Mouse (Mus musculus): ENCODE results near the gene Sgms1. TPM values are rescaled to one million over a fixed set of nuclear protein-coding genes. Genes with fewer than 3 reads are reported as not detected.
A peak's percentile ranks its signal among the peaks of the same experiment; 100 is the strongest.
"Not testable (repeated sequence)": the region's sequence is repeated elsewhere in the genome, so short reads cannot be mapped to it uniquely, and the experiment has no call there.

The Sgms1 gene
- total RNA-seq, 2 experiments from 2014 or later = 58.8 to 59.5 TPM

DNA sequence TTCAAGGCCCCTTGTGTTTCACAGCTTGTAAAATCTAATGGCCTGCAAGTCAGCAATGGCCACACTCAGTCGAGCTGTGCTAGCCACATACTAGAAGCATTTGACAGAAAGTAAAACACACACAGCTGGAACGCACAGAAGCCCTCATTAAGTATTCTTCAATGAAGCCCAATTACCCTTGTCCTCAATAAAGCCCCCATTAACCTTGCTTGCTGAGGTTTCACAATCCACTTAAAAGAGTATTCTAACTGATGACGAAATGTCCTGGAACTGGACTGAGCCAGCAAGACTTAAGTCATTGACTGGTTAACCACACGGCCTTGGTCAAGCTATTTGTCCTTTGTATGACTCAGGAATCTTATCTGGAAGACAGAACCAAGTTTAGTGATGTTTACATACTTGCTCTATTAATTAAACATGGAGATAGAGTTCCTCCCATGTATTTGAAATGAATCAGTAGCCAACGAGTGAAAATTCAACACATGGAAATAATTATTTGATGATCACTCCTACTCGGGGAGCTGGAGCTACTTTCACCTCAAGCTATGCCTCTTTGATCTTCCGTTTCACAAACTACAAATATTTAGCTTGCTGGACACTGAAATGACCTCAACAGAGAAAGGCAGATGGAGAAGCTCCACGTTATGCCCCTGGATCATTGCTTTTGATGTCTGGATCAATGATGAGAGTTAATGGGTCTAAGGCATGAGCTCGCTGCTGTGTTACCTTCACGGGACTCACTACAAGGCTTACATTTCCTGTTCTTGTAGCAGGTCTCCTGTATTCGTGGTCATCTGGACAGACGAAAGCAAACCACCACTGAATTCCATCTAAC, 69.8 kb downstream of the Sgms1 start:
- H3K27ac ChIP-seq = no peak overlapping the region; the same call in 1 of the 2 replicates
- no peak for TF ChIP-seq CTCF (IDR thresholded peaks at IDR 0.05)
- DNase-seq (ENCODE audit: extremely low spot score in 1 of 2, low spot score in 2 of 2) = no peak
- no peak overlapping the region for H3K4me3 ChIP-seq
- intact Hi-C loops (cut with DNase I) = loop anchor here (5.0 to 10.0 kb wide), 3 partner anchors 37 to 107 kb away; partner anchors contain the start of gene Sgms1

DNA sequence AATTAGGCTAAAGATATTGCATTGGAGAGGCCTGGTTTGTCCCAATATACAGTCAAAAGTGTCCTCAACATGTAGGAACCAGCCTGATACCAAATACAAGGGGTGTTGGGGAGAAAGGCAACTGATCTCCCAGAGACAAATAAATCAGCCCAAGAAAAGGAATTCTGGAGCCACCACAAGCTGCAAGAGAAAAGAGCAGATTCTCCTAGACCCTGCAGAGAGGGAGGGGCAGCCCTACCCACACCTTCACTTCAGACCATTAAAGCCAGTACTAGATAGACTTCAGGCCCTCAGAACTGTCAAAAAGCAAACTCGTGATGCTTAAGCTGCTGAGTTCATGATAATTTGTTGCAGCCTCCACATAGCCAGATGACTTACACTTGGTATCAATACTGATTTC, 70.5 kb downstream of the Sgms1 start:
- Histone ChIP-seq H3K4me3 (no peak overlapping the region), H3K27ac (no peak overlapping the region; the same call in 1 of the 2 replicates)
- no peak for DNase-seq (ENCODE audit: extremely low spot score in 1 of 2, low spot score in 2 of 2)
- no peak for TF ChIP-seq CTCF (IDR thresholded peaks at IDR 0.05)
- intact Hi-C loops (cut with DNase I) = no loop called here

DNA sequence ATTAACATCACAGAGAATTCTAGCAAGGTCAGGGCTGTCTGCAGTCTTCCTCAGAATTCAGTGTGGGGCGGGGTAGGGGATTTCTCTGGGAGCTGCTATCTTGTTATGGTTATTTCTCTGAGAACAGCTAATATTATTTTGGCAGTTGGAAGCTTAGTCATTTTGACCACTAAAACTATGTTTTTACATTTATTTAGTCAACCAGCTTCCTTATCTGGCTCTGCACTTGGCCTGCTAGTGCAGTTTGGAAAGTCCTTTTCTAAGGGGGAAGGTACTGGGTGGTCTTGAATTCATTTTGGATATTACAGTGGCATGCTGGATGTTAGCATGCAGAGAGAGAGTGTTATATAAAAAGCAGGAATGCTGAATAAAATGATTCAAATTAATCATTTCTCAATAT, 72.2 kb downstream of the Sgms1 start:
- H3K27ac ChIP-seq; DNase-seq (ENCODE audit: extremely low spot score in 1 of 2, low spot score in 2 of 2); H3K4me3 ChIP-seq; intact Hi-C loops (cut with DNase I): not testable (repeated sequence)

DNA sequence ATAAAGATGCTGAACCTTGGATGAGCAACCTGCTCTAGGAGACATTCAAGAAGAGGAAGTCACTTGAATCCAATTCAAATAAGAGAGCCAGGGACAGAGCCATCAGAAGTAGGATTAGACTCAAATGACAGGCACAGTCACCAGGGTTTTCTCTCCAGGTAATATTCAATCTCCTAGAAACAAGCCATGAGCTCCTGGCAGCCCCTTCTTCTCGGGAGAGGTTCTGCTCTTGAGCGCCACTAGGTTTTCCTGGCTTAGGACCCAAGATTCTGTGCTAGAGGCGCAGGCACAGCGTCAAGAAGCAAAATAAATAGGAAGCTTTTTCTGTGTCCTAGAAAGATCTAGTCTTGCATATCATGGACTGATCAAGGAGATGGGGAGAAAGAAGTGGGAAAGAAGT, 76.2 kb downstream of the Sgms1 start:
- intact Hi-C loops (cut with DNase I) = no loop called here
- no peak; the same call in 1 of the 2 replicates for TF ChIP-seq CTCF (IDR thresholded peaks at IDR 0.05)
- no peak overlapping the region for H3K27ac ChIP-seq

DNA sequence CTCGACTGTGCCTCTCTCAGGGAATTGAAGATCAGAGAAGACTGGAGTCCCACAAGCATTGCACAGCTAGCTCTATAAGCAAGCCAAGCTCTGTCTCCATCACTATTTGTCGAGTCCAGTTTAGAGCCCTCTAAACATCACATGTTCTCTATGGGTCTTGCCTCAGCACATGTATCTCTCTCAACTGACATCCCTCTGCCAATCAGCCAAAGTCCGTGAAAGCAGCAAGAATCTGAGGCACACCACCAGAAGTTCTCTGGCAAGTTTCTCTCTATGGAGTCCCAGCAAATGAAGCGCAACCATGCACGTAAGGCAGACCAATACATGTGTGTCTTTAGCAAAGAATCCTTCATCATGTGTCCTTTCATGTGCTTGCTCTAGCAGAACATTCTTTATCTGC, 77.8 kb downstream of the Sgms1 start:
- no peak overlapping the region for H3K4me3 ChIP-seq
- no peak overlapping the region for H3K27ac ChIP-seq
- intact Hi-C loops (cut with DNase I) = no loop called here
- no peak for TF ChIP-seq CTCF (IDR thresholded peaks at IDR 0.05)
- no peak for DNase-seq (ENCODE audit: extremely low spot score in 1 of 2, low spot score in 2 of 2)

More for the DNA sequence above, 76.2 kb downstream of the Sgms1 start:
- no peak overlapping the region for H3K4me3 ChIP-seq
- no peak for DNase-seq (ENCODE audit: extremely low spot score in 1 of 2, low spot score in 2 of 2)

DNA sequence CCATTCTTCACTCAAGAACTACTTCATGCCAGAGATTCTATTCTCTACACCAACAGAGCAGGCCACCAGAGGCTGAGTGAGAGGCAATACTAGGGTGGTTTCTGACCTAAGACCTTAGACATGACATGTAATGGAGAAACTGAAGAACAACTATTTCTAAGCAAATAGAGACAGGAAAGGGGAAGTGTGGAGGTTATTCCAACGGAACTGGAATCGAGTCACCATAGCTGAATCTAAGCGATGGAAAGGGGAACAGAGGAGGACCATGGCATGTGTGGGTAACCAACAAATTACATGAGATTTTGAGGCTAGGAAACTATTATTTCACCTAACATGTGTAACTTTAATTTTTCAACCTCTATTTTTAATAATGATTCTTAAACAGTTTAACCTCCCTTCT, 78.5 kb downstream of the Sgms1 start:
- Histone ChIP-seq H3K27ac (no peak overlapping the region), H3K4me3 (no peak overlapping the region)
- no peak for DNase-seq (ENCODE audit: extremely low spot score in 1 of 2, low spot score in 2 of 2)
- no peak for TF ChIP-seq CTCF (IDR thresholded peaks at IDR 0.05)
- intact Hi-C loops (cut with DNase I) = no loop called here

DNA sequence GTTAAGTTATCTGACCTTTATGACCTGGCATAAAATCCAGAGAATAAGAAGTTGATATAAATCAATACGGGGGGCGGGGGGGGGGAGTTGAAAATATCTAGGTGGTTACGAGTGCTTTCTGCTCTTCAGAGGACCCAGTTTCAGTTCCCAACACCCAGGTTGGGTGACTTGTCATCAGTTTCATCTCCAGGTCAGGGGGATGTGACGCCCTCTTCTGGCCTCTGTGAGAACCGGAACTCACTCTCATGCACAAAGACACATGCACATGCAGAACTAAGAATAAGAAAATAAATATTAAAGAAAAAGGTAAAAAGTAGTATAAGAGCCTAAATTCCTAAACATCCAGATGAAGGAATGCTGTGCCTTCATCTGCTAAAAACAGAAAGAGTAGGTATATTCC, 79.0 kb downstream of the Sgms1 start:
- Histone ChIP-seq H3K4me3 (no peak overlapping the region), H3K27ac (no peak overlapping the region)
- DNase-seq (ENCODE audit: extremely low spot score in 1 of 2, low spot score in 2 of 2) = no peak
- intact Hi-C loops (cut with DNase I) = no loop called here
- TF ChIP-seq CTCF (IDR thresholded peaks at IDR 0.05) = no peak

DNA sequence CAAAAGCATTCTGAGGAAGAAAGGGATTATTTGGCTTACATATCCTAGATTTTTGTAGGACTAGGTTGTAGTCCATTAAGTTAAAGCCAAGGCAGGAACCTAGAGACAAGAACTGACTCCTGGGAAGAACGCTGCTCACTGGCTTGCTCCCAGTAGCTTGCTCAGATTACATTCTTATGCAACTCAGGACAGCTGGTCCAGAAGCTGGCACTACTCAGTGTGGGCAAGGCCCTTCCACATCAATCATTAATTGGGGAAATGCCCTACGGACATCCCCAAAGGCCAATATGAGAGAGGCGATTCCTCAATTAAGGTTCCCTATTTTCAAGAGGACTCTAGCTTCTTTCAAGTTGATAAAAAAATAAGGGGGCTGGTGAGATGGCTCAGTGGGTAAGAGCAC, 80.2 kb downstream of the Sgms1 start:
- no peak for DNase-seq (ENCODE audit: extremely low spot score in 1 of 2, low spot score in 2 of 2)
- TF ChIP-seq CTCF (IDR thresholded peaks at IDR 0.05) = no peak
- intact Hi-C loops (cut with DNase I) = no loop called here
- Histone ChIP-seq H3K27ac (0 out of 2 replicates have a peak overlapping the region, but pooled peaks have one; percentile 26), H3K4me3 (no peak overlapping the region)

DNA sequence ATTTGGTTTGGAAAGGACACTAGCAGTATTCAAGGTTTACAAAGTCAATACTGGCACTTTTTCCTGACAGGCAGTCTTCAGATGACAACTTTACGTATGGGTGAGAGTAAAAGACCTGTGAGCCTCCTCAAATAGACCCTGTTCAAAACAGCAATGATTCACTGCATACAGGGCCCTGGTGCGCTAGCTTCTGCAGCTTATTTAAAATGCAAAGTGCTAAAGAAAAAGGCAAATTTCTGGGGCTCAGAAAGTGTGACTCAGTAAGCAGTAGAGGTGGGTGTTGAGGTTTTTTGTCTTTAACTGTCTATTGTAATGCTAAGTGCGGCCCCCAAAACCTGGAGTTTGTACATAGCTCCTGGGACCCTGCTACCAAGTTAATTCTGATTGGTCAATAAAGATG, 81.2 kb downstream of the Sgms1 start:
- TF ChIP-seq CTCF (IDR thresholded peaks at IDR 0.05) = no peak
- Histone ChIP-seq H3K4me3 (no peak overlapping the region), H3K27ac (no peak overlapping the region)
- intact Hi-C loops (cut with DNase I) = no loop called here
- no peak for DNase-seq (ENCODE audit: extremely low spot score in 1 of 2, low spot score in 2 of 2)

DNA sequence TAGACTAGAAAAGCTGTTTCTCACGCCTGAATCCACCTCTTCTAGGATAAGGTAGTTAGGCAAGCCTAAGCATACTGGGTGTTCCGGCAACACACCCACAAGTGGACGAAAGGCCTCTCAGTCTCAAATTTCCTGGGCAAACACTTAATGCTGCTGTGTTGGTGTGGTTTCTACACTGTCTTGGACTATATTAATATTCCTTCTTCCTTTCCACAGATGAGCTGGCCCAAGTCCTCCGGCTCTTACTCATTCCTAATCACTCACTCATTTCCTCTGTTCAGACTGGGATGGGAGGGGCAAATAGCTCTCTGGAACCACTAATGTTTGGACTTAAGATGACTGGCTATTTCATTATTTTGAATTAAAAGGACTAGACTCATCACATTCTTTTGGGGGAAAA, 84.6 kb downstream of the Sgms1 start:
- TF ChIP-seq CTCF (IDR thresholded peaks at IDR 0.05) = no peak
- DNase-seq (ENCODE audit: extremely low spot score in 1 of 2, low spot score in 2 of 2) = no peak
- Histone ChIP-seq H3K4me3 (no peak overlapping the region), H3K27ac (peak overlapping the region; percentile 63)
- intact Hi-C loops (cut with DNase I) = no loop called here

DNA sequence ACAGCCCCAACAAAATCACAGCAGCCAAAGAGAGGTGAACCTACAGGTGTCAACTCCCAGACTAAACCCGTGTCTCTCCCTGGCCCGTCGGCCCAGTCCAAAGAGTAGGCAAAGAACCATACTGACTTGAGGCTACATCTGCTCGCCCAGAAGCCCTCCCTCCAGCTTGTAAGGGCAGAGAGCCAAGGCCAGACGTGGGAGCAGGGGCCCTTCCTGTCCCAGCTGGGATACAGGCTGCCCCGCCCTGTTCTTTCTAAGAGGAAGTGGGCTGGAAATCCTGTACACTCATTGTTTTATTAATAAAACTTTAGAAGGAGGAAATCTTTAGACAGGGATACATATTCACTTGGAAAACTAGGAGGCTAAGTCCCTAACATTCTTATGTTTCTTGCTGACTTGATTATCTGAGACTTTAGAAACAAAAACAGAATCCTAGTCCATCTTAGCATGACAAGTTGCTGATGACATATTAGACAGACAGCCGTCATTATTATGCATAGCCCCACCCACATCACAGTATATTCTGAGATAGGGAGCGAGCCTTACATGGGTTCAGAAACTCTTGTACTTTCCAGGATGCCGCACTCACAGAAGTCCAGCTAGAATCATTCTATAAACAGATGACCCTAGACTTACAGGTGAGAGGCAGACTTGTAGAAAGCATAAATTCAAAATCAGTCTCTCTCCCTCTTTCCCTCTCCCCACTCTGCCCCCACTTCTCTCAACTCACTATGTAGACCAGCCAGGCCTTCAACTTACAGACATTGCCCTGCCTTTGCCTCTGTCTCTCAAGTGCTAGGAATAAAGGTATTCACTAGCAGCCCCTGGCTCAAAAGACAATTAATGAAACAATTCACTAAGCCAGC, 85.3 kb downstream of the Sgms1 start:
- no peak overlapping the region for H3K4me3 ChIP-seq
- no peak for DNase-seq (ENCODE audit: extremely low spot score in 1 of 2, low spot score in 2 of 2)
- TF ChIP-seq CTCF (IDR thresholded peaks at IDR 0.05) = no peak
- peak overlapping the region; percentile 63 for H3K27ac ChIP-seq
- intact Hi-C loops (cut with DNase I) = no loop called here

DNA sequence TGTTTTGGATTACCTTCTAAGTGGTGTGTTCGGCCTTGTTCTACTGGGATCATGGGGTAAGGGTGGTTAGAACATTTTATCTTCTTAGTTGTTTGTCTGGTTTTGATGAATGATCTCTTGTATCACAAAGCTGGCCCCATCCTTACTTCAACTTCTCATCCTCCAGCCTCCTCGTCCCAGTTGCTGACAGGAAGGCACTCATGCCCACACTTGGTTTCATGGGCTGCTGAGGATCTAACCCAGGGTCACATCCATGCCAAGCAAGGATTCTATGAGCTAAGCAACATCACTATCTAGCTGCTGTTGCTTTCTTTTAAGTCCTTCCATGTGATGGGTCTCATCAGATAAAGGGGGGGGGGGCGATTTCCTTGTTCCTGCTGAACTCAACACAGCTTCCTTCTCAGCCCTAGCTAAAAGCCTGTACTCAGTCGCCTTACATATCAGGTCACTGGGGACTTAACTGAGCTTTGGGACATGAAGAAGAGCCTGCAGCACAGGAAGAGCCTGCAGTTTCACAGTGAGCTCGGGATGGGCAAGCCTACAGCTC, 86.6 kb downstream of the Sgms1 start:
- TF ChIP-seq CTCF (IDR thresholded peaks at IDR 0.05) = no peak
- no peak for DNase-seq (ENCODE audit: extremely low spot score in 1 of 2, low spot score in 2 of 2)
- intact Hi-C loops (cut with DNase I) = no loop called here

More for the DNA sequence above, 86.6 kb downstream of the Sgms1 start:
- no peak overlapping the region for H3K4me3 ChIP-seq
- H3K27ac ChIP-seq = peak overlapping the region; percentile 29; the same call in 1 of the 2 replicates

All from left cerebral cortex, adult 2 months (tissue).